Mouse (Mus musculus): ENCODE measurements around the gene Cox5b. TPM values are rescaled to one million over a fixed set of nuclear protein-coding genes. Genes with fewer than 3 reads are reported as not detected.

Cox5b gene
- total RNA-seq, 2 experiments from 2014 or later: 707 to 717 TPM

Small RNA genes within 50 kb of the gene (microRNA-seq; reads per million reads assigned to microRNA genes)
- gene Gm24133: not detected

Other genes starting within 250 kb of the Cox5b start
- gene Lman2l, start 246.2 kb upstream of the Cox5b start, total RNA-seq (2021): 10 to 100 TPM; 25.3 to 31.2 TPM
- gene Cnnm4, start 219.8 kb upstream of the Cox5b start, total RNA-seq (2021): 1 to 10 TPM; 4.3 to 5.2 TPM
- gene Cnnm3, start 179.6 kb upstream of the Cox5b start, total RNA-seq (2021): 10 to 100 TPM; 44.1 to 45.1 TPM
- 10 to 100 TPM; 20.7 to 22.9 TPM for gene Ankrd23, start 154.6 kb upstream of the Cox5b start, total RNA-seq (2021)
- gene Gm42417, start 152.0 kb upstream of the Cox5b start, total RNA-seq (2021): not detected
- 10 to 100 TPM; 19.8 to 23.1 TPM for gene Ankrd39, start 144.0 kb upstream of the Cox5b start, total RNA-seq (2021)
- gene Sema4c, start 133.1 kb upstream of the Cox5b start, total RNA-seq (2021): 10 to 100 TPM; 44.0 to 57.6 TPM
- gene Fam178b, start 8.3 kb upstream of the Cox5b start, total RNA-seq (2021): 1 to 10 TPM; 1.0 to 1.2 TPM
- gene 4933424G06Rik, start 18.7 kb downstream of the Cox5b start, total RNA-seq (2021): not detected
- 100 to 1,000 TPM; 133 to 143 TPM for gene Actr1b, start 23.0 kb downstream of the Cox5b start, total RNA-seq (2021)
- gene Zap70, start 70.3 kb downstream of the Cox5b start, total RNA-seq (2021): under 1 TPM; 0.28 to 0.40 TPM